Mouse (Mus musculus) CD4-positive helper T cell, adult 2 months (primary cell): ENCODE data around the gene Pofut1.

Experiments
- DNase-seq: peaks from one replicate; pipeline ENCODE4 v3.0.0-alpha.2; 2012; ENCODE audit warnings: low read depth, missing footprints, low spot score

The Pofut1 gene

GRCm38 (mm10) chr2:153290938-153291928 lies 49.9 kb downstream of the Pofut1 start, which contains the start of gene Kif3b:
Gene Kif3b (plus strand): TSS chr2:153291413.
- DNase-seq = peak; percentile 90

- peak; percentile 71 for DNase-seq
Measured at GRCm38 (mm10) chr2:153292305-153292861, 51.0 kb downstream of the Pofut1 start.

GRCm38 (mm10) chr2:153295196-153295595 lies 53.9 kb downstream of the Pofut1 start:
- DNase-seq = no peak

GRCm38 (mm10) chr2:153297771-153298170 lies 56.4 kb downstream of the Pofut1 start:
- DNase-seq = no peak

- no peak for DNase-seq
Measured at GRCm38 (mm10) chr2:153298460-153298859, 57.1 kb downstream of the Pofut1 start.

GRCm38 (mm10) chr2:153298863-153299262 lies 57.5 kb downstream of the Pofut1 start:
- DNase-seq = peak; percentile 18

GRCm38 (mm10) chr2:153301123-153301522 lies 59.8 kb downstream of the Pofut1 start:
- DNase-seq = no peak

GRCm38 (mm10) chr2:153305240-153305639 lies 63.9 kb downstream of the Pofut1 start:
- no peak for DNase-seq

GRCm38 (mm10) chr2:153308586-153308985 lies 67.3 kb downstream of the Pofut1 start:
- no peak for DNase-seq

GRCm38 (mm10) chr2:153309106-153309505 lies 67.8 kb downstream of the Pofut1 start:
- no peak for DNase-seq

- no peak for DNase-seq
Measured at GRCm38 (mm10) chr2:153310228-153310627, 68.9 kb downstream of the Pofut1 start.

GRCm38 (mm10) chr2:153312884-153313283 lies 71.6 kb downstream of the Pofut1 start:
- no peak for DNase-seq

GRCm38 (mm10) chr2:153318408-153318807 lies 77.1 kb downstream of the Pofut1 start:
- DNase-seq = no peak

GRCm38 (mm10) chr2:153319036-153319643 lies 77.8 kb downstream of the Pofut1 start:
- no peak for DNase-seq
